Mouse (Mus musculus) bone marrow, adult 2 months (tissue): ENCODE data around the gene Tldc2.

ENCODE experiments used
- CTCF ChIP-seq: fragments of 200-500 bp; IDR thresholded peaks from 2 replicates; pipeline ENCODE4 v1.5.1; 2011; ENCODE audit warnings: low read length, control low read depth; ENCODE audit not compliant: control insufficient read depth, insufficient read depth
- POLR2A ChIP-seq: fragments of 200-500 bp; IDR thresholded peaks from 2 replicates; pipeline ENCODE4 v1.6.1; 2011; ENCODE audit warnings: low read depth, mild to moderate bottlenecking, control low read depth, low read length, borderline replicate concordance; ENCODE audit not compliant: control insufficient read depth

DNA sequence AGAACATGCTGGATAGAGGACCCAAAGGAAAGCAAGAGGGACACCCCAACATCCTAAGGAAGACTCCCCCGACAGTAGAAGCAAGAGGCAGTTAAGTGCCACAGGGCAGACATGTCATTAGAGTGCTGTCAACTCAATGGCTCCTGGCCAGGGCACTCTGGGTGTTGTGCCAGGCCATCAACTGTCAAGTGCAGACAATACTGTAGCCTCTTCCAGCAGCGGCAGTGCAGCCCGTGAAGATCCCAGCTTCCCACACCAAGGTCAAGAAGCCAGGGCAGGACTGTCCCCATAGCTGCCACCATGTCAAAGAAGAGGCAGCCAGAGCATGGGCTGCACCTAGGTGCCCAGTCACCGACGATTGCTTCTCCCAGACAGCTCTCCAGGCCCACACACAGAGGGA lies 9.7 kb upstream of the Tldc2 start:
- TF ChIP-seq CTCF (no peak), POLR2A (no peak)
